Mouse (Mus musculus) E14TG2a.4 (cell line): ENCODE data around the gene Map2k6.

ENCODE experiments used
- H3K27me3 ChIP-seq: 2 replicates; pipeline ENCODE4 v1.6.1; 2014; ENCODE audit warnings: low read length, control low read depth; ENCODE audit not compliant: insufficient read depth
- H3K36me3 ChIP-seq: 2 replicates; pipeline ENCODE4 v1.6.1; 2014; ENCODE audit warnings: low read length, control low read depth; ENCODE audit not compliant: insufficient read depth
- H3K4me1 ChIP-seq: replicated peaks from 2 replicates; pipeline ENCODE4 v1.6.1; 2014; ENCODE audit warnings: low read depth, low read length, control low read depth
- H3K4me3 ChIP-seq: replicated peaks from 2 replicates; pipeline ENCODE4 v1.5.1; 2014; ENCODE audit warnings: mild to moderate bottlenecking, low read length
- H3K9me3 ChIP-seq: 2 replicates; pipeline ENCODE4 v1.6.1; 2014; ENCODE audit warnings: low read length, control low read depth
- CTCF ChIP-seq: conservative IDR thresholded peaks from 2 replicates; pipeline ENCODE4 v1.5.1; 2014; ENCODE audit warnings: low read length
- NANOG ChIP-seq: IDR thresholded peaks from 2 replicates; pipeline ENCODE4 v1.6.1; 2014; ENCODE audit warnings: borderline replicate concordance, low read length, mixed read lengths
- POU5F1 ChIP-seq: IDR thresholded peaks from 2 replicates; pipeline ENCODE4 v1.6.1; 2014; ENCODE audit warnings: low read length, borderline replicate concordance

Map2k6 gene

GRCm38 (mm10) chr11:110526156-110526555 lies 127.2 kb downstream of the Map2k6 start:
- Histone ChIP-seq H3K27me3 (no peaks in the 10 kb centered on the region), H3K4me3 (no peak overlapping the region), H3K36me3 (no peaks in the 10 kb centered on the region), H3K9me3 (no peaks in the 10 kb centered on the region), H3K4me1 (no peaks in the 10 kb centered on the region)
- TF ChIP-seq POU5F1 = no peak
- no peak for TF ChIP-seq CTCF
- TF ChIP-seq NANOG = no peak

GRCm38 (mm10) chr11:110531087-110531486 lies 132.2 kb downstream of the Map2k6 start:
- Histone ChIP-seq H3K4me3 (no peak overlapping the region), H3K36me3 (no peaks in the 10 kb centered on the region), H3K4me1 (no peaks in the 10 kb centered on the region), H3K9me3 (no peaks in the 10 kb centered on the region), H3K27me3 (no peaks in the 10 kb centered on the region)
- TF ChIP-seq CTCF (no peak), POU5F1 (no peak), NANOG (no peak)

- TF ChIP-seq CTCF = no peak
- TF ChIP-seq POU5F1 = no peak
- TF ChIP-seq NANOG = no peak
Measured at GRCm38 (mm10) chr11:110534856-110535255, 135.9 kb downstream of the Map2k6 start.

GRCm38 (mm10) chr11:110536533-110536932 lies 137.6 kb downstream of the Map2k6 start:
- H3K36me3 ChIP-seq = no peaks in the 10 kb centered on the region
- TF ChIP-seq POU5F1 (no peak), NANOG (no peak), CTCF (no peak)
- 0 out of 2 replicates have a peak, but pooled peaks cover 9% of the 10 kb centered on the region for H3K9me3 ChIP-seq
- H3K4me3 ChIP-seq = no peak overlapping the region
- H3K4me1 ChIP-seq = no peaks in the 10 kb centered on the region
- no peaks in the 10 kb centered on the region for H3K27me3 ChIP-seq

More at GRCm38 (mm10) chr11:110534856-110535255, 135.9 kb downstream of the Map2k6 start:
- H3K36me3 ChIP-seq = no peaks in the 10 kb centered on the region
- H3K27me3 ChIP-seq = no peaks in the 10 kb centered on the region
- H3K4me3 ChIP-seq = no peak overlapping the region
- no peaks in the 10 kb centered on the region for H3K4me1 ChIP-seq
- no peaks in the 10 kb centered on the region for H3K9me3 ChIP-seq

- H3K27me3 ChIP-seq = no peaks in the 10 kb centered on the region
- H3K9me3 ChIP-seq = 0 out of 2 replicates have a peak, but pooled peaks cover 9% of the 10 kb centered on the region
- no peaks in the 10 kb centered on the region for H3K36me3 ChIP-seq
- no peak overlapping the region for H3K4me3 ChIP-seq
- TF ChIP-seq POU5F1 (no peak), CTCF (peak; percentile 45)
- H3K4me1 ChIP-seq = no peaks in the 10 kb centered on the region
Measured at GRCm38 (mm10) chr11:110537602-110538001, 138.7 kb downstream of the Map2k6 start.

GRCm38 (mm10) chr11:110538206-110538605 lies 139.3 kb downstream of the Map2k6 start:
- no peaks in the 10 kb centered on the region for H3K36me3 ChIP-seq
- TF ChIP-seq NANOG = no peak
- TF ChIP-seq POU5F1 = no peak
- no peak for TF ChIP-seq CTCF
- H3K9me3 ChIP-seq = 0 out of 2 replicates have a peak, but pooled peaks cover 9% of the 10 kb centered on the region
- H3K4me3 ChIP-seq = no peak overlapping the region
- no peaks in the 10 kb centered on the region for H3K4me1 ChIP-seq
- H3K27me3 ChIP-seq = no peaks in the 10 kb centered on the region

GRCm38 (mm10) chr11:110541933-110542332 lies 143.0 kb downstream of the Map2k6 start:
- Histone ChIP-seq H3K27me3 (no peaks in the 10 kb centered on the region), H3K36me3 (no peaks in the 10 kb centered on the region), H3K4me1 (no peaks in the 10 kb centered on the region), H3K4me3 (no peak overlapping the region), H3K9me3 (0 out of 2 replicates have a peak, but pooled peaks cover 9% of the 10 kb centered on the region)
- TF ChIP-seq NANOG = no peak
- TF ChIP-seq CTCF = no peak
- no peak for TF ChIP-seq POU5F1

- Histone ChIP-seq H3K9me3 (0 out of 2 replicates have a peak, but pooled peaks cover 9% of the 10 kb centered on the region), H3K4me1 (no peaks in the 10 kb centered on the region), H3K36me3 (no peaks in the 10 kb centered on the region), H3K27me3 (no peaks in the 10 kb centered on the region), H3K4me3 (no peak overlapping the region)
- TF ChIP-seq CTCF (no peak), NANOG (no peak), POU5F1 (no peak)
Measured at GRCm38 (mm10) chr11:110544419-110545210, 145.7 kb downstream of the Map2k6 start.
